Mouse (Mus musculus) heart, embryonic 12.5 days (tissue): ENCODE data around the gene Krt42. TPM values are rescaled to one million over a fixed set of nuclear protein-coding genes. Genes with fewer than 3 reads are reported as not detected.
"Not testable (repeated sequence)": the region's sequence is repeated elsewhere in the genome, so short reads cannot be mapped to it uniquely, and the experiment has no call there.

Source experiments
- ATAC-seq: fragments of 200-750 bp; cut with Nextera tagmentation; 2 replicates; pipeline ENCODE4 v1.8.0; 2017; ENCODE audit warnings: moderate TSS enrichment, moderate library complexity; ENCODE audit not compliant: insufficient number of reproducible peaks, low FRiP score
- H3K27ac ChIP-seq: fragments of 300-500 bp; sonication (generic); 2 replicates; pipeline ENCODE4 v1.5.1; 2016; ENCODE audit warnings: mild to moderate bottlenecking, moderate library complexity; ENCODE audit not compliant: poor library complexity, severe bottlenecking
- H3K27me3 ChIP-seq: fragments of 300-500 bp; sonication (generic); replicated peaks from 2 replicates; pipeline ENCODE4 v1.6.1; 2016; ENCODE audit warnings: mild to moderate bottlenecking, moderate library complexity
- H3K36me3 ChIP-seq: fragments of 300-500 bp; sonication (generic); 2 replicates; pipeline ENCODE4 v1.6.1; 2016; ENCODE audit warnings: mild to moderate bottlenecking, moderate library complexity
- H3K4me1 ChIP-seq: fragments of 300-500 bp; sonication (generic); replicated peaks from 2 replicates; pipeline ENCODE4 v1.6.1; 2016; ENCODE audit warnings: mild to moderate bottlenecking
- H3K4me2 ChIP-seq: fragments of 300-500 bp; sonication (generic); 2 replicates; pipeline ENCODE4 v1.6.1; 2016; ENCODE audit warnings: mild to moderate bottlenecking, moderate library complexity
- H3K4me3 ChIP-seq: fragments of 300-500 bp; sonication (generic); 2 replicates; pipeline ENCODE4 v1.5.1; 2016; ENCODE audit warnings: mild to moderate bottlenecking
- H3K9ac ChIP-seq: fragments of 300-500 bp; sonication (generic); 2 replicates; pipeline ENCODE4 v1.6.1; 2016; ENCODE audit warnings: mild to moderate bottlenecking, moderate library complexity
- H3K9me3 ChIP-seq: fragments of 300-500 bp; sonication (generic); replicated peaks from 2 replicates; pipeline ENCODE4 v1.6.1; 2016; ENCODE audit warnings: mild to moderate bottlenecking, moderate library complexity
- WGBS: fragments of 180-500 bp; shearing (Covaris S2); methylation state at CpG from one replicate; pipeline ENCODE4 v1.1.7; 2016; 5-methylcytosine and 5-hydroxymethylcytosine counted together
- polyA plus RNA-seq: library from polyadenylated mRNA; unstranded; fragments of >200 nt; fragmentation: Nextera tagmentation; extraction: Ambion mirVana; gene quantifications from 2 replicates; pipeline ENCODE4 v1.2.1, GENCODE M21; 2016

Krt42 gene
- polyA plus RNA-seq, 1 experiment from 2014 or later = not detected

- H3K4me1 ChIP-seq = no peaks in the 10 kb centered on the region
- H3K4me2 ChIP-seq = no peak overlapping the region
- H3K4me3 ChIP-seq = no peak overlapping the region
- no peak overlapping the region for H3K27ac ChIP-seq
- H3K27me3 ChIP-seq = 0 out of 2 replicates have a peak, but pooled peaks cover 3% of the 10 kb centered on the region
- 45% methylated on average over 5 of the region's 5 CpGs for WGBS
- no peaks in the 10 kb centered on the region for H3K36me3 ChIP-seq
- H3K9ac ChIP-seq = no peak overlapping the region
- H3K9me3 ChIP-seq = no peaks in the 10 kb centered on the region
- no peak for ATAC-seq
Observed at GRCm38 (mm10) chr11:100254360-100255090, 15.1 kb downstream of the Krt42 start.

GRCm38 (mm10) chr11:100248852-100249465 lies 20.7 kb downstream of the Krt42 start, which contains the start of gene Krt16:
Krt16 (minus strand) TSS chr11:100248902.
- 70% methylated on average over 7 of the region's 7 CpGs for WGBS

GRCm38 (mm10) chr11:100246471-100246870 lies 23.2 kb downstream of the Krt42 start:
- not testable (repeated sequence) for H3K9me3 ChIP-seq, H3K4me2 ChIP-seq, H3K27ac ChIP-seq, H3K4me1 ChIP-seq, H3K36me3 ChIP-seq, H3K9ac ChIP-seq, H3K27me3 ChIP-seq, H3K4me3 ChIP-seq, ATAC-seq
- WGBS = 50% methylated on average over 7 of the region's 7 CpGs

More at GRCm38 (mm10) chr11:100248852-100249465, 20.7 kb downstream of the Krt42 start, which contains the start of gene Krt16:
- no peak within 1 kb of the TSS for H3K9ac ChIP-seq
- no peak for ATAC-seq
- H3K4me2 ChIP-seq = no peak within 1 kb of the TSS
- no peak within 1 kb of the TSS for H3K27ac ChIP-seq
- no peaks in the 10 kb centered on the region for H3K4me1 ChIP-seq
- H3K36me3 ChIP-seq = no peaks in the 10 kb centered on the region
- no peak within 1 kb of the TSS for H3K4me3 ChIP-seq
- no peaks in the 10 kb centered on the region for H3K27me3 ChIP-seq
- no peaks in the 10 kb centered on the region for H3K9me3 ChIP-seq

- 81% methylated on average over 4 of the region's 4 CpGs for whole genome bisulfite sequencing
- not testable (repeated sequence) for H3K4me2 ChIP-seq, ATAC-seq, H3K27me3 ChIP-seq, H3K27ac ChIP-seq, H3K9me3 ChIP-seq, H3K9ac ChIP-seq, H3K4me3 ChIP-seq, H3K36me3 ChIP-seq, H3K4me1 ChIP-seq
Observed at GRCm38 (mm10) chr11:100240272-100240671, 29.4 kb downstream of the Krt42 start.

DNA sequence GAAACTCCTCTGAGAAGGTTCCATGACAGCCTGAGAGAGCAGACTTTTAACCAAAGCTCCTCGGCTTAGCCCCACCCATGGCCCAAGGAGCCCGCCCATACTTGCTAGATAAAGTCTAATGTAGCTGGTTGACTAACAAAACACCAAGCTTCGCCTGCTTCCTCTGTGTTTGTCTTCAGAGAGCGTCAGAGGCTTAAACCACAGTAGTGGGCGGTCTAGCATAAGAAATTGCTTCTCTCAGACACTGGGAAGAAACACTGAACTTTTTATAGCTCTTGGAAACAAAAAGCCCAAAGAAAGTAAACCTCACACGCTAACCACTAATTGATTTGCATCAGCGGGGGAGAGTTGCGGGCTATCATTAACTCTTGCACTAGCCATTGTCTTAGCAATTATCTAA lies 47.9 kb downstream of the Krt42 start:
- H3K27ac ChIP-seq = no peak overlapping the region
- no peak for ATAC-seq
- no peaks in the 10 kb centered on the region for H3K4me1 ChIP-seq
- no peaks in the 10 kb centered on the region for H3K27me3 ChIP-seq
- no peaks in the 10 kb centered on the region for H3K9me3 ChIP-seq
- no peak overlapping the region for H3K9ac ChIP-seq
- 66% methylated on average over 8 of the region's 8 CpGs for WGBS
- no peak overlapping the region for H3K4me2 ChIP-seq
- H3K4me3 ChIP-seq = no peak overlapping the region
- H3K36me3 ChIP-seq = no peaks in the 10 kb centered on the region

DNA sequence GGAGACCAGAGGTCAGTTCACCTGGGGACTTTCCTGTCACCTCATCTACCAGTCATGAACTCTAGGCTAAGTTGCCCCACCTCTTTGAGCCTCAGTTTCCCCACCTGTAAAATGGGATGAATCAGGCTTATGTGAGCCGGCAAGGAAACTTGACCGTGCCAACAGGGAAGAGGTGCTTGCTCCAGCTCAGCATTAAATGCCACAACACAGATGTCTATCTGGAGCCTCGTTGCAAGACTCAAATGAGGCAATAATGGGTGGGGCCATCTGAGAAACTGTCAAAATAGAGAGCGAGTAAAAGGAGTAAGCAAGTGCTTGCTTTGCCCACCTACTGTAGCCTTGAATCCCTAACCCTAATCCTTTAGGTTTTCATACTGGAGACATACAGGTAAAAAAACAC lies 50.4 kb downstream of the Krt42 start:
- Histone ChIP-seq H3K36me3 (no peaks in the 10 kb centered on the region), H3K4me2 (no peak overlapping the region), H3K9ac (no peak overlapping the region), H3K27me3 (no peaks in the 10 kb centered on the region), H3K9me3 (no peaks in the 10 kb centered on the region), H3K4me3 (no peak overlapping the region), H3K27ac (no peak overlapping the region), H3K4me1 (no peaks in the 10 kb centered on the region)
- ATAC-seq = no peak
- 85% methylated on average over 4 of the region's 4 CpGs for WGBS

Other genes with a start within 250 kb of the Krt42 start
- not detected in 2 replicates for gene Krt33b, start 240.0 kb downstream of the Krt42 start, polyA plus RNA-seq
- not detected in 2 replicates for gene Krt34, start 228.3 kb downstream of the Krt42 start, polyA plus RNA-seq
- not detected in 2 replicates for gene Krt31, start 219.3 kb downstream of the Krt42 start, polyA plus RNA-seq
- gene Krt32, start 181.6 kb downstream of the Krt42 start, polyA plus RNA-seq = not detected in 2 replicates
- not detected in 2 replicates for gene Krt35, start 173.6 kb downstream of the Krt42 start, polyA plus RNA-seq
- not detected in 2 replicates for gene Krt36, start 164.2 kb downstream of the Krt42 start, polyA plus RNA-seq
- 0.14 and 0.20 TPM in 2 replicates for gene Krt13, start 148.3 kb downstream of the Krt42 start, polyA plus RNA-seq
- 0.58 and 0.69 TPM in 2 replicates for gene Krt15, start 133.9 kb downstream of the Krt42 start, polyA plus RNA-seq
- 86.8 and 88.0 TPM in 2 replicates for gene Krt19, start 121.2 kb downstream of the Krt42 start, polyA plus RNA-seq
- gene Krt9, start 76.6 kb downstream of the Krt42 start, polyA plus RNA-seq = not detected in 2 replicates
- 1.3 and 2.2 TPM in 2 replicates for gene Krt14, start 62.3 kb downstream of the Krt42 start, polyA plus RNA-seq
- not detected in 2 replicates for gene Krt16, start 21.0 kb downstream of the Krt42 start, polyA plus RNA-seq
- 1.3 and 1.9 TPM in 2 replicates for gene Krt17, start 8.8 kb downstream of the Krt42 start, polyA plus RNA-seq
- gene Eif1, start 50.0 kb upstream of the Krt42 start, polyA plus RNA-seq = 1,467 and 1,522 TPM in 2 replicates
- gene Gast, start 64.5 kb upstream of the Krt42 start, polyA plus RNA-seq = not detected in 2 replicates
- 11.1 and 12.3 TPM in 2 replicates for gene Hap1, start 86.3 kb upstream of the Krt42 start, polyA plus RNA-seq
- gene Jup, start 127.9 kb upstream of the Krt42 start, polyA plus RNA-seq = 107 and 109 TPM in 2 replicates
- gene P3h4, start 145.0 kb upstream of the Krt42 start, polyA plus RNA-seq = 69.7 and 78.3 TPM in 2 replicates
- 114 and 124 TPM in 2 replicates for gene Fkbp10, start 145.8 kb upstream of the Krt42 start, polyA plus RNA-seq
- 101 and 104 TPM in 2 replicates for gene Nt5c3b, start 171.9 kb upstream of the Krt42 start, polyA plus RNA-seq
- 0.65 and 0.76 TPM in 2 replicates for gene Klhl10, start 172.0 kb upstream of the Krt42 start, polyA plus RNA-seq
- 9.5 and 9.8 TPM in 2 replicates for gene Klhl11, start 202.9 kb upstream of the Krt42 start, polyA plus RNA-seq